Mouse (Mus musculus) stomach, embryonic 16.5 days (tissue): ENCODE data around the gene Inpp5f. TPM values are rescaled to one million over a fixed set of nuclear protein-coding genes. Genes with fewer than 3 reads are reported as not detected.

Experiments used
- ATAC-seq: fragments of 200-750 bp; cut with Nextera tagmentation; 2 replicates; pipeline ENCODE4 v1.8.0; 2017; ENCODE audit warnings: moderate number of reproducible peaks, moderate TSS enrichment; ENCODE audit not compliant: insufficient read depth, low FRiP score
- H3K27ac ChIP-seq: fragments of 300-500 bp; sonication (generic); 2 replicates; pipeline ENCODE4 v1.5.1; 2014; ENCODE audit warnings: low read length
- H3K27me3 ChIP-seq: fragments of 300-500 bp; sonication (generic); 2 replicates; pipeline ENCODE4 v1.6.1; 2014; ENCODE audit warnings: low read length, control low read depth, mixed read lengths; ENCODE audit not compliant: control insufficient read depth, insufficient read depth
- H3K36me3 ChIP-seq: fragments of 300-500 bp; sonication (generic); 2 replicates; pipeline ENCODE4 v1.6.1; 2014; ENCODE audit warnings: low read length; ENCODE audit not compliant: control insufficient read depth, insufficient read depth
- H3K4me1 ChIP-seq: fragments of 300-500 bp; sonication (generic); 2 replicates; pipeline ENCODE4 v1.6.1; 2014; ENCODE audit warnings: low read length, control low read depth, mixed read lengths; ENCODE audit not compliant: control insufficient read depth, insufficient read depth
- H3K4me2 ChIP-seq: fragments of 300-500 bp; sonication (generic); 2 replicates; pipeline ENCODE4 v1.6.1; 2014; ENCODE audit warnings: low read depth, low read length, mixed read lengths
- H3K4me3 ChIP-seq: fragments of 300-500 bp; sonication (generic); replicated peaks from 2 replicates; pipeline ENCODE4 v1.5.1; 2014; ENCODE audit warnings: mild to moderate bottlenecking, low read length
- H3K9ac ChIP-seq: fragments of 300-500 bp; sonication (generic); 2 replicates; pipeline ENCODE4 v1.6.1; 2014; ENCODE audit warnings: low read length
- H3K9me3 ChIP-seq: fragments of 300-500 bp; sonication (generic); replicated peaks from 2 replicates; pipeline ENCODE4 v1.6.1; 2016; ENCODE audit warnings: low read length, control low read depth; ENCODE audit not compliant: control insufficient read depth
- WGBS: fragments of 180-500 bp; shearing (Covaris S2); extraction: QIAGEN DNeasy Blood & Tissue Kit; methylation state at CpG from one replicate; pipeline ENCODE4 v1.1.7; 2014; 5-methylcytosine and 5-hydroxymethylcytosine counted together
- polyA plus RNA-seq: library from polyadenylated mRNA; unstranded; fragments of >200 nt; fragmentation: Nextera tagmentation; extraction: Ambion mirVana; gene quantifications from 2 replicates; pipeline ENCODE4 v1.2.1, GENCODE M21; 2015

Gene Inpp5f
- polyA plus RNA-seq, 1 experiment from 2014 or later, result 20.2 TPM

GRCm38 (mm10) chr7:128612521-128613181, 1.5 kb downstream of the Inpp5f start:
- no peaks in the 10 kb centered on the region for H3K36me3 ChIP-seq
- no peaks in the 10 kb centered on the region for H3K27me3 ChIP-seq
- H3K9ac ChIP-seq, result peak overlapping the region; percentile 38; the same call in 1 of the 2 replicates
- H3K9me3 ChIP-seq, result no peaks in the 10 kb centered on the region
- peaks cover 14% of the 10 kb centered on the region for H3K4me1 ChIP-seq
- peak overlapping the region; percentile 79 for H3K4me2 ChIP-seq
- peak overlapping the region; percentile 93; the same call in 1 of the 2 replicates for H3K27ac ChIP-seq
- ATAC-seq, result no peak
- peak overlapping the region; percentile 94 for H3K4me3 ChIP-seq
- 78% methylated on average over 12 of the region's 12 CpGs for WGBS

GRCm38 (mm10) chr7:128613578-128613977, 2.5 kb downstream of the Inpp5f start:
- Histone ChIP-seq H3K4me2 (no peak overlapping the region), H3K27me3 (no peaks in the 10 kb centered on the region), H3K9ac (no peak overlapping the region), H3K4me3 (no peak overlapping the region), H3K4me1 (peaks cover 14% of the 10 kb centered on the region), H3K27ac (no peak overlapping the region), H3K9me3 (no peaks in the 10 kb centered on the region), H3K36me3 (no peaks in the 10 kb centered on the region)
- 78% methylated on average over 2 of the region's 2 CpGs for WGBS
- ATAC-seq, result no peak

- Histone ChIP-seq H3K9me3 (no peaks in the 10 kb centered on the region), H3K27ac (no peak overlapping the region), H3K27me3 (no peaks in the 10 kb centered on the region), H3K4me2 (no peak overlapping the region), H3K36me3 (no peaks in the 10 kb centered on the region), H3K9ac (no peak overlapping the region), H3K4me1 (peaks cover 15% of the 10 kb centered on the region), H3K4me3 (no peak overlapping the region)
- WGBS, result 69% methylated on average over 1 of the region's 1 CpGs
- ATAC-seq, result no peak
Measured at GRCm38 (mm10) chr7:128617587-128617986, 6.5 kb downstream of the Inpp5f start.

- no peak for ATAC-seq
- Histone ChIP-seq H3K9me3 (no peaks in the 10 kb centered on the region), H3K36me3 (no peaks in the 10 kb centered on the region), H3K4me3 (no peak overlapping the region), H3K4me2 (no peak overlapping the region), H3K4me1 (peaks cover 12% of the 10 kb centered on the region), H3K27ac (no peak overlapping the region), H3K27me3 (no peaks in the 10 kb centered on the region), H3K9ac (no peak overlapping the region)
- WGBS, result 90% methylated on average over 1 of the region's 1 CpGs
Measured at GRCm38 (mm10) chr7:128620178-128620577, 9.1 kb downstream of the Inpp5f start.

- 0 out of 2 replicates have a peak overlapping the region, but pooled peaks have one; percentile 0 for H3K4me2 ChIP-seq
- ATAC-seq, result peak; percentile 82; the same call in 1 of the 2 replicates
- peak overlapping the region; percentile 40; the same call in 1 of the 2 replicates for H3K27ac ChIP-seq
Measured at GRCm38 (mm10) chr7:128622266-128622961, 11.3 kb downstream of the Inpp5f start.

GRCm38 (mm10) chr7:128622994-128623393, 11.9 kb downstream of the Inpp5f start:
- 55% methylated on average over 2 of the region's 2 CpGs for WGBS
- H3K9ac ChIP-seq, result no peak overlapping the region
- H3K4me2 ChIP-seq, result no peak overlapping the region
- H3K36me3 ChIP-seq, result no peaks in the 10 kb centered on the region
- H3K27me3 ChIP-seq, result no peaks in the 10 kb centered on the region
- H3K27ac ChIP-seq, result peak overlapping the region; percentile 57
- H3K9me3 ChIP-seq, result no peaks in the 10 kb centered on the region
- no peak for ATAC-seq
- no peak overlapping the region for H3K4me3 ChIP-seq
- H3K4me1 ChIP-seq, result peaks cover 12% of the 10 kb centered on the region

More at GRCm38 (mm10) chr7:128622266-128622961, 11.3 kb downstream of the Inpp5f start:
- H3K9me3 ChIP-seq, result no peaks in the 10 kb centered on the region
- 51% methylated on average over 7 of the region's 7 CpGs for WGBS
- H3K27me3 ChIP-seq, result no peaks in the 10 kb centered on the region
- no peaks in the 10 kb centered on the region for H3K36me3 ChIP-seq
- H3K9ac ChIP-seq, result no peak overlapping the region
- no peak overlapping the region for H3K4me3 ChIP-seq
- H3K4me1 ChIP-seq, result peaks cover 12% of the 10 kb centered on the region

- Histone ChIP-seq H3K36me3 (no peaks in the 10 kb centered on the region), H3K27me3 (no peaks in the 10 kb centered on the region), H3K4me2 (no peak overlapping the region), H3K9ac (no peak overlapping the region), H3K9me3 (no peaks in the 10 kb centered on the region), H3K4me3 (no peak overlapping the region), H3K4me1 (peaks cover 12% of the 10 kb centered on the region), H3K27ac (no peak overlapping the region)
- WGBS, result 91% methylated on average over 2 of the region's 2 CpGs
- ATAC-seq, result no peak
Measured at GRCm38 (mm10) chr7:128625382-128625781, 14.3 kb downstream of the Inpp5f start.

- Histone ChIP-seq H3K4me3 (no peak overlapping the region), H3K27ac (no peak overlapping the region), H3K4me2 (no peak overlapping the region), H3K36me3 (no peaks in the 10 kb centered on the region), H3K9me3 (no peaks in the 10 kb centered on the region), H3K4me1 (peaks cover 10% of the 10 kb centered on the region), H3K27me3 (no peaks in the 10 kb centered on the region), H3K9ac (no peak overlapping the region)
- whole genome bisulfite sequencing, result 63% methylated on average over 4 of the region's 5 CpGs
- ATAC-seq, result no peak
Measured at GRCm38 (mm10) chr7:128626601-128627000, 15.5 kb downstream of the Inpp5f start.

GRCm38 (mm10) chr7:128627251-128627650, 16.1 kb downstream of the Inpp5f start:
- Histone ChIP-seq H3K9me3 (no peaks in the 10 kb centered on the region), H3K4me1 (peaks cover 5% of the 10 kb centered on the region), H3K36me3 (no peaks in the 10 kb centered on the region), H3K4me3 (no peak overlapping the region), H3K27me3 (no peaks in the 10 kb centered on the region), H3K27ac (no peak overlapping the region), H3K9ac (no peak overlapping the region), H3K4me2 (no peak overlapping the region)
- WGBS, result 71% methylated on average over 2 of the region's 2 CpGs
- no peak for ATAC-seq
